Mouse (Mus musculus) naive thymus-derived CD4-positive, alpha-beta T cell, adult 2 months (primary cell): Measurements from ENCODE around the gene Ripor2.

Experiments
- DNase-seq: peaks from one replicate; pipeline ENCODE4 v3.0.0-alpha.2; 2011; ENCODE audit warnings: low read depth

Gene Ripor2

DNA sequence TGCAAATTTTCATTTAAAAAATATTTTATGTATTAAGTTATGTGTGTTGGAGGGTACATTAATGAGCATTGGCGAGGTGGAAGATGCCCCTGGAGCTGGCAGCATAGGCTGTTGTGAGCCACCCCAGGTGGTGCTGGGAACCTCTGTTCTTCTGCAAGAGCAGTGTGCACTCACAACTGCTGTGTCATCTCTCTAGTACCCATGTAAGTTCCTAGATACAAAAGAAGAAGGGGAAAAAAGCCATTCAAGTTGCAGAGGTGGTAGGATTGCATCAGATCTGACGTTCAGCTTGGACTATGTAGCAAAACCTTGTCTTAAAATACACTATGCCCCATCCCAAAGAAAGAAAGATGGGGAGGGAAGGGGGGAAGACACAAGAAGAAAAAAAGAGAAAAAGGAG is 65.5 kb downstream of the Ripor2 start:
- DNase-seq = no peak

- DNase-seq = no peak
Measured at GRCm38 (mm10) chr13:24648027-24648426, 66.0 kb downstream of the Ripor2 start.

- DNase-seq = no peak
Measured at GRCm38 (mm10) chr13:24648668-24649067, 66.7 kb downstream of the Ripor2 start.

GRCm38 (mm10) chr13:24649099-24649498 is 67.1 kb downstream of the Ripor2 start:
- no peak for DNase-seq

DNA sequence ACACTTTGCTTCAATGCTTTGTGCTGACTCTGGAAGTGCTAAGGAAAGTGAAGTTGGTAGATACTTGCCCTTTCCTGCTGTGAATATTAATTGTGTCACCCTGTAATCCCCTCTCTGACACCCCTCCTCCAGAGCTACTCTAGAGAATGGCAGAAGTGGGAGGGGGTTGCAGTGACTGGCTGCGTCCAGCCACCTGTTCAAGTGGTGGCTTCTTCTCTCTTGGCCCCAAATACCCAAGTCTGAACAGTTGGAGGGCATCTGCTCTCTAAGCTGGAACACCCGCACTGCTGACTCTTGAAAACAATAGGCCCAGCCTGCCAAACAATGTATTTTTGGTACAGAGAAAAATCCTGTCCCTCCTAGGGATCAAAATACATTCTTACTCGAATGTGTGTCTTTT is 69.0 kb downstream of the Ripor2 start:
- DNase-seq = no peak

DNA sequence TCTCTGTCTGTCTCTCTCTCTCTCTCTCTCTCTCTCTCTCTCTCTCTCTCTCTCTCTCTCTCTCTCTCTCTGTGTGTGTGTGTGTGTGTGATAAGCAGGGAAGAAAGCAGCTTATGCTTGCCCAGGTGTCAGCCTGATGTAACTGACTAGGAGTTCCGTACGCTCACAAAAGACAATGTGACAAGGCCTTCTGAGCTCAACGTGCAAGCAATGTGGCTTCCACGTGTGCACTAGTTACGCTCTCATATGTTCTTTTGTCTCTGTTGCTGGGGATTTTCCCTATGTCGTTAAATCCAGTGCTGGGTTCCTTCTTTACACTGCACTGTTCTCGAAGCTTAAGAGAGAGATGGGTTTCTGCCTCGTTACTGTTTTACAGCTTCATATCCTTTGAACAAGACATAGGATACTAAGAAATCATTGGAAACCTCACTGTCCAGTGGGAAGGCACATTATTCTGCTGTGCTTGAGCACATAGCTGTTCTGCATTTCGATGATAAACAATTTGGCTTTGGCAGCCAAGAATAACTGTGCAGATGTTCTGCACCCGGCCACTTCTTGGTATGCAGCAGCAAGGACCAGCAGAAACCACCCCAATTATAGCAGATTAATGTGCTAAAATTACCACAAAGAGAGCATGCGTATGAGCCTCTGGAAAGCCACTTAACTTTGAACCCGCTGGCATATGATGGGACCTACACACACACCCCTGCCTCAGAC is 73.1 kb downstream of the Ripor2 start:
- peak; percentile 59 for DNase-seq

GRCm38 (mm10) chr13:24656719-24657497 is 74.9 kb downstream of the Ripor2 start:
- no peak for DNase-seq

- peak; percentile 49 for DNase-seq
Measured at GRCm38 (mm10) chr13:24666763-24667162, 84.8 kb downstream of the Ripor2 start.

- DNase-seq = no peak
Measured at GRCm38 (mm10) chr13:24668556-24668955, 86.6 kb downstream of the Ripor2 start.

DNA sequence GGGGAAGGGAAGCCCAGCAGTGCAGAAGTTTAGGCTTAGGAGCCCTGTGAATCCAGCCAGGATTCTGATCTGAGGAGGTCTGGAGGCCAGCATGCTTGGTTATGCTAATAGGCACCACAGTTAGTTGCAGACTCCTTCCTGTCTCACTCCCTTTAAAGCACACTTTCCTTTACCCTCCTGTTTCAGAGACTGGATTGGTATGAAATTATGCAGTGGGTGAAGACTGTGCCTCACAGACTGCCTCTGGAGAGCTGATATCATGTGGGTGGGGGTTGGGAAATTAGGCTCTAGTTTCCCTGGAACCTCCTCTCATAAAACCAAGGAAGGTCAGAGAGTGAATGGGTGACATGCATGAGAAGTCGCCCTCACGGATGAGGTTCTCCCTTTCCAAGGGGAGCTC is 88.7 kb downstream of the Ripor2 start:
- no peak for DNase-seq

DNA sequence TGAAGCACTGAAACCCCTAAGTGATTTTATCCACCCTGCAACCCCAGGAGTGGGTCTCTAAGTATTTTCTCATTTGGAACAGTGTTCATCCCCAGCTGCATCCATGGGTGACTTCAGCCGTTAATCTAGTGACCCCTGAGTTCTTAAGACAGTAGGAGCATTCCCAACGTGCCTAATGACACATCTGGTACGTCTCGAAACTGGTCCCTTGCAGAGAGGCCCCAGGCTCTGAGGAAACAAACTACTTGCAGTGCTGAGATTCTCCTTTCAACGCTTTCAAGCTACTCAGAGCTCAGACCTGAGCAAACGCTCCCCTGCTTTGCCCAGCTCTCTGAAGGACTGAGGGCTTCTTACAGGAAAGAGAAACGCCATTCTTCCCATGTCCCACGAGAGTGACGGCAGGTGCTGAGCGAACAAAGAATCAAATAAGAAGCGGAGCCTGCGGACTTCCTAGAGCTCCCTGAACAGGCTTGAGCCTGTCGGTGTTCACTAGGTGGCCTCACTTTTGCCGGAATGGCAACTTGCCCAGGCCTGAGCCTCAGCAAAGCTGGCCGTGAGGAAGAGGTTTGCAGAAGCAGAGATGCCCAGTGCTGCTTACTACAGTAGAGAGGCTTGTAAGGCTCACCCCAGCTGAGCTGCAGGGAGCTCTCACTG is 97.2 kb downstream of the Ripor2 start:
- DNase-seq = no peak

- DNase-seq = no peak
Measured at GRCm38 (mm10) chr13:24680951-24681350, 99.0 kb downstream of the Ripor2 start.

- peak; percentile 71 for DNase-seq
Measured at GRCm38 (mm10) chr13:24682346-24682745, 100.4 kb downstream of the Ripor2 start.

DNA sequence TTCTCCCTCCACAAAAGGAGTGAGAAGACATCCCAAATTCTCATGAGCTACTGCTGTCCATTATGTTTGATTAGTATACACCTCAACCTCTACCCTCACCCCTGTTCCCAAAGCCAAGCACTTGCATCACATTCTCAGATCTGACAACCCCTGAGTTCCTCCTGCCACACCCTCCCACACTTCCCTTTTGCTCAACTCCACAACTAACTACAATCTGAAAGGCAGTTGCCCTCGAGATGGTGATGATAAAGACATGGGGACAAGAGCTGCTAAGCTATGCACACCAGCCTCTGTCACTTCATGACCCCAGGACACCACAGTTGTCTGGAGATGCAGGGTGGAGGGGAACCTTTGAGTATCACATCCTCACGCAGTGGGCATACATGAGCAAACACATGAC is 102.5 kb downstream of the Ripor2 start:
- no peak for DNase-seq

DNA sequence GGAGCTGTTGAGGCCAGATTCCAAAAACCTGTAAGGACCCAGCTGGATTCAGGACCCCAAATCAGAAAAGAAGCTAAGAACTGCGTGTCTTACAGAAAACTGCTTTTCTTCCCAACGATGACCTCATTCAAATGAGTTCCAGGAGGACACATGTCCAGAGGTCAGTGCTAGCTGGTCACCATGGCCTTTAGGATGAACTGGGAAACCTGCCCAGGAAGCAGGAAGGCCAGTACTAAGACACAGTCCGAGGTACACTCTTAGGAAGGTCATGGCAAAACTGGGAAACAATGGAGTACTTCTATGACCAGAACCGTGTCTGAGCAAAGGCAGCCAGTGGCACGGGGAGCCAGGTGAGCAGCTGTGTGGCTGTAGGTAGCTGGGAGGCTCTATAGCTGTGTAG is 103.9 kb downstream of the Ripor2 start:
- DNase-seq = no peak

DNA sequence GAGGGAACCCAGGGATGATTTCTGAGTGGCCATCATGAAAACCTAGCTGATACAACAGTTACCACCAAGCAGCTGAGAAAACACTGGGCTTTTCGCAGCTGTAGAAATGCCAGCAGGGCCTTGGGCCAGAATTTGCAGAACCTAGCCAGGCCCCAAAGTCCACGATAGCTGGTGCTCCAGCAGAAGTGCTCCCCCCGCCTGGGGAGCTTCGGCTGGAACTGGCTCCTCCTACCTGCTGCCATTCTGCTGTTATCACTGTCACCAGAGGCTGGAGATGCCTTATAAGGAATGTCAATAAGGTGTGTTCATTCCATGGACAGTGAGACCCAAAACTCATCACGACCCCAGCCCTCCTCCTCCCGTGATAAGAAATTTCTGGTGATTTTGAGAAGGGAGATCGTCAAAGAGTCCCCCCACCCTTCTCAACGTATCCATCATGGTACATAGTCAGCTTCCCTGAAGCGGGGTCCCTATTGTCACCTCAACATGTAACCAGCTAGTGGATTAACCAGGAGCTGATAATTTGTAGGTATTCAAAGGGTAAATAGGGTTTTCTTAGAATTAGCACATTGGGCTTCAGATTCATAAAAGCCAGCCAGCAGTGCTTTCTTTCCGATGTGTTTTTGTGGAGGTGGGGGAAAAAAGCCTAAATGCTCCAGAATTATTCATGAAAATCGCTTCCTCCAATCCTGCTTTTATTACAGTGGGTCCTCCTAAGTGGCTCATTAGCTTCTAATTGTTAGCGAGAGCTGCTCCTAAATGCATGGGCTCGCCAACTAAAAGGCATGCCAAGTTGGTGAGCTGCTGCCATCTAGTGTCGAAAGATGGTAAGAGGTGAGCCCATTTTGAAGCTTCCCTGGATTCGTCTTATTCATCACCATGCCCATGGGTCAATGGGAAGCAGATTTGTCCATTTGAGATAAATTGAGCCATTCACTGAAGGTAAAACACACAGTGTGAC is 105.0 kb downstream of the Ripor2 start:
- peak; percentile 88 for DNase-seq

GRCm38 (mm10) chr13:24693312-24693711 is 111.3 kb downstream of the Ripor2 start:
- no peak for DNase-seq

DNA sequence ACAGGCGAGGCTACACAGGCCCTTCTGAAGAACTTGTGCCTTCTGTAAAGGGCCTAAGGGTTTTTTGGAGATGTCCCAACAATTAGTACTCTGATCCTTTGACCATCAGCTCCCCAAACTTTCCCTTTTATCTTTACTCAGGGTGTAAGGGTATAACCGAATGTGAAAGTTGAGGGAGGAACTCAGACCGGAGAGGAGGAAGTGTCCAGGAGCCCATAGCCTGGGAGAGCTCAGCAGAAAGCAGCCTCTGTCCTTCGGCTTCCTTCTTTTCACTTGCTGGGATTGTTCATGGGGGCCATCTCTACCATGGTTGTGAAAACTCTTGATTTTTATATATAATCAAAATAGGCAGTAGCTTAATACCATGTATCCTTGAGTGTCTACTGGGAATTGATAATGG is 116.8 kb downstream of the Ripor2 start:
- DNase-seq = no peak

GRCm38 (mm10) chr13:24702128-24702527 is 120.1 kb downstream of the Ripor2 start:
- DNase-seq = no peak

DNA sequence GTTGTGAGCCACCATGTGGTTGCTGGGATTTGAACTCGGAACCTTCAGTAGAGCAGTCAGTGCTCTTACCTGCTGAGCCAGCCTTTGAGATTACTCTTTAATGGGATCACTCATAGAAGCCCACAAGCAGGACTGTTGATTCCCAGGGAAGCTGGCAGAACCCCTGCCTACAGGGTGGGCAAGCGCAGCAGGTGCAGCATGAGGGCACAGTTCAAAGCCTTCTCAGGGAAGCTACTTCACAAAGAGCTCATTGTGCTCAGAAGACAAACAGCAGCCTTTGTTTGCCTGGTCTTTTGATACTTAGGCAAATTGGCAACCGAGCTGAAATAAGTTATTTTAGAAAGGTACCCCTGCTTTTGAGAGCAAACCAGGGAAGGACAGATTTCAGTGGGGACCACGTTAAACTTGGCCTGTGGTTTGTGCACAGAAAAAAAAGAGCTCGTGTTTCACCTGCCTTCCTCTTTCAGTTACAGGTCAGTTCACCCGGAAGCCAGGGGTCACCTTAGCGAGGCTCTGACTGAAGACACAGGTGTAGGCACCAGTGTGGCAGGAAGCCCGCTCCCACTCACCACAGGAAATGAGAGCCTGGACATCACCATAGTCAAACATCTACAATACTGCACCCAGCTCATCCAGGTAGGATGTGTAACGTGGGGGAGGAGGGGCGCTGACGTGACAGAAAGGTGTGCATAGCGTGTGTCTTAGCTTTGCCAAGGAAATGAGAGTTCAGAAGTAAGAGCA is 127.8 kb downstream of the Ripor2 start:
- DNase-seq = no peak

- DNase-seq = no peak
Measured at GRCm38 (mm10) chr13:24710968-24711367, 129.0 kb downstream of the Ripor2 start.
